Mouse (Mus musculus): ENCODE measurements at regions not wholly inside any gene's neighbourhood (a gene's known extent, or its start where the extent isn't known, plus 50 kb on each side); places are given as distances from the start of the nearest gene placed in this dataset.
A peak's percentile ranks its signal among the peaks of the same experiment; 100 is the strongest.

GRCm38 (mm10) chr13:107944831-107945230, 99.4 kb upstream of the Smim15 start:
- 85% methylated on average over 10 of the region's 10 CpGs for WGBS
- Histone ChIP-seq H3K27ac (ENCODE audit: low read depth, low read length) (no peak overlapping the region), H3K9me3 (ENCODE audit: control insufficient read depth, low read length) (no peaks in the 10 kb centered on the region), H3K4me2 (ENCODE audit: low read depth, low read length) (no peak overlapping the region), H3K9ac (replicated peaks; ENCODE audit: low read depth, low read length) (no peak overlapping the region), H3K27me3 (ENCODE audit: control insufficient read depth, insufficient read depth, low read length) (no peaks in the 10 kb centered on the region), H3K36me3 (ENCODE audit: control insufficient read depth, insufficient read depth, low read length) (no peaks in the 10 kb centered on the region), H3K4me3 (ENCODE audit: low read depth, low read length) (no peak overlapping the region), H3K4me1 (ENCODE audit: control insufficient read depth, insufficient read depth, low read length) (no peaks in the 10 kb centered on the region)
- no peak for ATAC-seq (ENCODE audit: low read depth)

DNA sequence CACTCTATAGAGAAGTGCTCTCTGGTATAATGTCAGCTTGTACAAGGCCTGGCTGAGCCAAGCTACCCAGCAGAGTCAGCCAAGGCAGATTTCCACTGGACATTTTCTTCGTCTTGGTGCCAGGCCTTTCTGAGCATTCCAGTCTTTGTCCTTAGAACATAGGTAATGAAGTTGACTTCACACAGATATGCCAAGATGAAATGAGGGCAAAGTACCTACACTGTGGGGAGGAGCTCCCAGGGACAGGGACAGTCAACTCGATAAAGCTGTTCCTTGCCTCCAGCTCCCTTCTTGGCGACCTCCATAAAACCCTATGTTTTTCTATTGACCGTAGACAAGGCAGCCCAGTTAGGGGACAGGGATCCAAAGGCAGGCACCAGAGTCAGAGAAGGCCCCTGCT, 101.3 kb upstream of the Smim15 start:
- no peak for ATAC-seq (ENCODE audit: low read depth)
- Histone ChIP-seq H3K4me3 (ENCODE audit: low read depth, low read length) (no peak overlapping the region), H3K9me3 (ENCODE audit: control insufficient read depth, low read length) (no peaks in the 10 kb centered on the region), H3K27ac (ENCODE audit: low read depth, low read length) (no peak overlapping the region), H3K4me2 (ENCODE audit: low read depth, low read length) (no peak overlapping the region), H3K27me3 (ENCODE audit: control insufficient read depth, insufficient read depth, low read length) (no peaks in the 10 kb centered on the region), H3K9ac (replicated peaks; ENCODE audit: low read depth, low read length) (no peak overlapping the region), H3K36me3 (ENCODE audit: control insufficient read depth, insufficient read depth, low read length) (no peaks in the 10 kb centered on the region), H3K4me1 (ENCODE audit: control insufficient read depth, insufficient read depth, low read length) (no peaks in the 10 kb centered on the region)
- WGBS = 55% methylated on average over 4 of the region's 4 CpGs

GRCm38 (mm10) chr13:107942297-107942962, 101.8 kb upstream of the Smim15 start:
- H3K9me3 ChIP-seq (ENCODE audit: control insufficient read depth, low read length) = no peaks in the 10 kb centered on the region
- ATAC-seq (ENCODE audit: low read depth) = peak; percentile 71
- H3K4me2 ChIP-seq (ENCODE audit: low read depth, low read length) = no peak overlapping the region; the same call in 1 of the 2 replicates
- no peak overlapping the region for H3K27ac ChIP-seq (ENCODE audit: low read depth, low read length)
- H3K27me3 ChIP-seq (ENCODE audit: control insufficient read depth, insufficient read depth, low read length) = no peaks in the 10 kb centered on the region
- H3K4me1 ChIP-seq (ENCODE audit: control insufficient read depth, insufficient read depth, low read length) = no peaks in the 10 kb centered on the region
- no peaks in the 10 kb centered on the region for H3K36me3 ChIP-seq (ENCODE audit: control insufficient read depth, insufficient read depth, low read length)
- no peak overlapping the region; the same call in 1 of the 2 replicates for H3K9ac ChIP-seq (replicated peaks; ENCODE audit: low read depth, low read length)
- 10% methylated on average over 11 of the region's 11 CpGs for WGBS
- H3K4me3 ChIP-seq (ENCODE audit: low read depth, low read length) = no peak overlapping the region

DNA sequence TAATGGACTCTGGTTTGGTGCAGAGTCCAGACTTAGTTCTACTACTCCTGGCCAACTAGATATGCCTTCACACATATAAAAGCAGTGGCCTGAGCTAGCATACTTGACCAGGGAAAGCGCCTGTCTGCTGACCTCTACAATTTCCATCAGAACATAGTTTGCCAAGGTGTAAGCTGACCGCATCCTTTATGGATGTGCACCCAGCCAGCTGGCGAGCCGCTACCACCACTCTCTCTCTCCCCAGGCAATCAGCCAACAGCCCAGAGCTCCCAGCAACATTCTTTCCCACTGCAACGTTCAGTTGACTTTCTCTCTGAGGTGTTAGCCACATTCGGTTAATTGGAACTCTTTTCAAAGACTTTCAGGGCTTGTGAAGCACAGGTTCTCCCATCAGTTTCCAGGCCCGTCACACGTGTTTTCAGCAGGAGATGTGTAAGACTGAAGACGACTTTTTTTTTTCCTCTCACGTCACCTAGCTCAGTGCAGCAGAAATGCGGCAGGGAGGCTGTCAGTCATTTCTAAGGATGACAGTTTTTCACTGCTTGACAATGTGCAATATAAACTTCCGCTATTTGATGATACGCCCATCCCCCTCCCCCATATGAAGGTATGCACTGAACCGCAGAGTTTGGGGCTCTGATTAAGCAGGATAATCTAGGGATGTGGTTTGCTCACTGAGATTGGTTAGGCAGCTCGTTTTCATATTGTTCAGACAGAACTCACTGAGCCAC, 104.2 kb upstream of the Smim15 start:
- no peak for ATAC-seq (ENCODE audit: low read depth)

GRCm38 (mm10) chr13:107935611-107936010, 108.6 kb upstream of the Smim15 start:
- Histone ChIP-seq H3K36me3 (ENCODE audit: control insufficient read depth, insufficient read depth, low read length) (no peaks in the 10 kb centered on the region), H3K9me3 (ENCODE audit: control insufficient read depth, low read length) (no peaks in the 10 kb centered on the region), H3K4me2 (ENCODE audit: low read depth, low read length) (no peak overlapping the region), H3K9ac (replicated peaks; ENCODE audit: low read depth, low read length) (no peak overlapping the region), H3K4me1 (ENCODE audit: control insufficient read depth, insufficient read depth, low read length) (no peaks in the 10 kb centered on the region), H3K4me3 (ENCODE audit: low read depth, low read length) (no peak overlapping the region), H3K27me3 (ENCODE audit: control insufficient read depth, insufficient read depth, low read length) (no peaks in the 10 kb centered on the region), H3K27ac (ENCODE audit: low read depth, low read length) (no peak overlapping the region)
- ATAC-seq (ENCODE audit: low read depth) = no peak
- WGBS = 68% methylated on average over 12 of the region's 12 CpGs

More for the DNA sequence above, 104.2 kb upstream of the Smim15 start:
- Histone ChIP-seq H3K9ac (replicated peaks; ENCODE audit: low read depth, low read length) (no peak overlapping the region), H3K4me2 (ENCODE audit: low read depth, low read length) (no peak overlapping the region), H3K4me1 (ENCODE audit: control insufficient read depth, insufficient read depth, low read length) (no peaks in the 10 kb centered on the region), H3K27ac (ENCODE audit: low read depth, low read length) (no peak overlapping the region), H3K9me3 (ENCODE audit: control insufficient read depth, low read length) (no peaks in the 10 kb centered on the region), H3K4me3 (ENCODE audit: low read depth, low read length) (no peak overlapping the region), H3K27me3 (ENCODE audit: control insufficient read depth, insufficient read depth, low read length) (no peaks in the 10 kb centered on the region), H3K36me3 (ENCODE audit: control insufficient read depth, insufficient read depth, low read length) (no peaks in the 10 kb centered on the region)
- WGBS = 61% methylated on average over 15 of the region's 15 CpGs

DNA sequence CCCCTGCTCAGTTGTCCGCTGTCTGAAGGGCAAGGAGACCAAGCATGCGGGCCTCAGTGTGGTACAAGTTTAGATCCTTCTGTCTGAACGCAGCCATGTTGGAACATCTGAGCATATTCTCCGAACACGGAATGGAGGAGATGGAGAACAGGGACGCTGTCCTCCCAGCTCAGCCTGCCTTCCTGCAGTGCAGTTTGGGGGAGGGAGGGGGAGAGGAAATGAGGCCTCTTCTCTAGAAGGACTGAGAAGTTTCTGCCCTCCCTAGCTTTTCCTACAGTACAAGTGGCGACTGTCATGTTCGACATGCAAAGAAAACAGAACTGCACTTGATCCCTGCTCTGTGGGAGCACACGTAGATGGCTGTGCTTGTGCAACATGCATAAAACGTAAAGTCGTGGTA, 109.6 kb upstream of the Smim15 start:
- H3K27ac ChIP-seq (ENCODE audit: low read depth, low read length) = no peak overlapping the region
- H3K9me3 ChIP-seq (ENCODE audit: control insufficient read depth, low read length) = no peaks in the 10 kb centered on the region
- no peak overlapping the region for H3K4me2 ChIP-seq (ENCODE audit: low read depth, low read length)
- WGBS = 56% methylated on average over 11 of the region's 11 CpGs
- no peak overlapping the region for H3K9ac ChIP-seq (replicated peaks; ENCODE audit: low read depth, low read length)
- H3K27me3 ChIP-seq (ENCODE audit: control insufficient read depth, insufficient read depth, low read length) = no peaks in the 10 kb centered on the region
- H3K4me1 ChIP-seq (ENCODE audit: control insufficient read depth, insufficient read depth, low read length) = no peaks in the 10 kb centered on the region
- no peak for ATAC-seq (ENCODE audit: low read depth)
- H3K36me3 ChIP-seq (ENCODE audit: control insufficient read depth, insufficient read depth, low read length) = no peaks in the 10 kb centered on the region
- H3K4me3 ChIP-seq (ENCODE audit: low read depth, low read length) = no peak overlapping the region

DNA sequence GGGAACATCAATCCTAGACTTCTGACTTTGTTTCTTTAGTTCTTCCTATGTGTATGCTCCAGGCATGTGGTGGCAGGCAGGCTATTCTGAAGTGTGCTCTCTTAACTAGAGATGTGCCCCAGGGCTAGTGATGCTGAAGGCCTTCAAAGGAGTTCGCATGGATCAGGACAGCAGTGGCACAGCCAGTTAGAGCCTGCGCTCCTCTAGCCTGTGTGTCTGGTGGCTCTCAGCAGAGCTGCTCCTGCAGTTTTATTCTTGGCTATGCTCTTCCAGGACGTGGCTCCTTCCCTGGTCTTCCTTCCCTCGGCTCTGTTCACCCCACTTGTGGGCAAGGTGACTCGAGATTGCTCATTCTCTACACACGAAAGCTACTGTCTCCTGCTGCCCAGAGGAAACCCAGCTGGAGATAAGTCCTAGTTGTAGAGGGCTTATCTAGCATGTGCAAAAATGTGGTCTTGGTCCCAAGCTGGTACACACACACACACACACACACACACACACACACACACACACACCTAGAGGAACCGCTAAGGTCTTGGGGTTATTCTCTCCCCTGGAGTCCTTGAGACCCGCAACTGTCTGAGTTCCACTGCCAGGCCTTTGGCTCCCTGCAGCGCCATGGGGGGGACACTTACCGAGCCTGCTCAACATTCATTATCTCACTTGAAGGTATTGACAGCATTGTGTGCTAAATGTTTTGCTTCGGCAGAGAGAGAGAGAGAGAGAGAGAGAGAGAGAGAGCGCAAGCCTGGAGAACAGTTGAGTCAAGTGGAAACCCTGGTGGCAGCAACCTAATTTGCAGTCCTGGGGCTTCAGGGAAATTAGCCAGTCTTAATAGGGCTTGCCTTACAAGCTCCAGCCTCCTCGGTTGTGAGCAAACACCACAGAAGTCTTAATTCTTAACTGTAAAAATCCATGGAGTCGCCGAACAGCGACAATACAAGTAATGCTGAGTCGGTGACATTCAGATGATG, 110.4 kb upstream of the Smim15 start:
- Histone ChIP-seq H3K9me3 (ENCODE audit: control insufficient read depth, low read length) (no peaks in the 10 kb centered on the region), H3K27ac (ENCODE audit: low read depth, low read length) (no peak overlapping the region), H3K27me3 (ENCODE audit: control insufficient read depth, insufficient read depth, low read length) (no peaks in the 10 kb centered on the region), H3K4me3 (ENCODE audit: low read depth, low read length) (no peak overlapping the region), H3K4me1 (ENCODE audit: control insufficient read depth, insufficient read depth, low read length) (no peaks in the 10 kb centered on the region), H3K9ac (replicated peaks; ENCODE audit: low read depth, low read length) (no peak overlapping the region), H3K36me3 (ENCODE audit: control insufficient read depth, insufficient read depth, low read length) (no peaks in the 10 kb centered on the region), H3K4me2 (ENCODE audit: low read depth, low read length) (no peak overlapping the region)
- ATAC-seq (ENCODE audit: low read depth) = no peak; the same call in 1 of the 2 replicates
- WGBS = 46% methylated on average over 17 of the region's 17 CpGs

DNA sequence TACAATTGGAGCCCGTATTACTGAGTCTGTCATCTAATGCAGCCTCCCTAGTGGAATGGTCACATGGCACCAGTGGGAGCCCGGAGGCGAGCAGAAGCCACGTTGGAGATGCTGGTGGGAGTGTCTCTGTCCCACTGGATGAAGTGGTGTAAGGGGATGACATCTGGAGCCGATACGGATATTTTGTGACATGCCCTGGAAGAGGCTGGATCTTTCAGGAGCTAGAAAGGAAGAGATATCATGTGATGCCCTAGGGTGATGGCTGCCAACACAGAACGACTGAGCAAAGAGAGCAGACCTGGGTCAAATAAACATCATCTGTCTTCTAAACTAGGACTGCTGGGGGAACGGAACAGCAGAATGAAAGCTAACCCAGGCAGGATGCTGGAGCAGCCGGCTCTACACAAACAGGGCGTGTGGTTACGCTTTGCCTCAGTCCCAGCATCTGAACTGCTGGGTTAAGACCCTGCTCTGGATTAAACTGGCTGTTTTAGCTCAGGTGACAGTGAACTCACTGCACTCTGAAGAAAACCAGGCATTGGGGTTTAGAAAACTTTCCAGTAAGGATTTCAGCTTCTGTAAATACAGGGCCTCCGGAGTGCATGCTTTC, 111.7 kb upstream of the Smim15 start:
- no peaks in the 10 kb centered on the region for H3K9me3 ChIP-seq (ENCODE audit: control insufficient read depth, low read length)
- WGBS = 54% methylated on average over 12 of the region's 12 CpGs
- no peak overlapping the region for H3K27ac ChIP-seq (ENCODE audit: low read depth, low read length)
- no peak overlapping the region for H3K4me3 ChIP-seq (ENCODE audit: low read depth, low read length)
- ATAC-seq (ENCODE audit: low read depth) = no peak
- H3K4me1 ChIP-seq (ENCODE audit: control insufficient read depth, insufficient read depth, low read length) = no peaks in the 10 kb centered on the region
- H3K9ac ChIP-seq (replicated peaks; ENCODE audit: low read depth, low read length) = no peak overlapping the region
- no peaks in the 10 kb centered on the region for H3K27me3 ChIP-seq (ENCODE audit: control insufficient read depth, insufficient read depth, low read length)
- H3K36me3 ChIP-seq (ENCODE audit: control insufficient read depth, insufficient read depth, low read length) = no peaks in the 10 kb centered on the region
- H3K4me2 ChIP-seq (ENCODE audit: low read depth, low read length) = no peak overlapping the region

All from neural tube, embryonic 14.5 days (tissue).